7 mouse cellular contexts compared by ENCODE assay signal in the genomic region with DNA sequence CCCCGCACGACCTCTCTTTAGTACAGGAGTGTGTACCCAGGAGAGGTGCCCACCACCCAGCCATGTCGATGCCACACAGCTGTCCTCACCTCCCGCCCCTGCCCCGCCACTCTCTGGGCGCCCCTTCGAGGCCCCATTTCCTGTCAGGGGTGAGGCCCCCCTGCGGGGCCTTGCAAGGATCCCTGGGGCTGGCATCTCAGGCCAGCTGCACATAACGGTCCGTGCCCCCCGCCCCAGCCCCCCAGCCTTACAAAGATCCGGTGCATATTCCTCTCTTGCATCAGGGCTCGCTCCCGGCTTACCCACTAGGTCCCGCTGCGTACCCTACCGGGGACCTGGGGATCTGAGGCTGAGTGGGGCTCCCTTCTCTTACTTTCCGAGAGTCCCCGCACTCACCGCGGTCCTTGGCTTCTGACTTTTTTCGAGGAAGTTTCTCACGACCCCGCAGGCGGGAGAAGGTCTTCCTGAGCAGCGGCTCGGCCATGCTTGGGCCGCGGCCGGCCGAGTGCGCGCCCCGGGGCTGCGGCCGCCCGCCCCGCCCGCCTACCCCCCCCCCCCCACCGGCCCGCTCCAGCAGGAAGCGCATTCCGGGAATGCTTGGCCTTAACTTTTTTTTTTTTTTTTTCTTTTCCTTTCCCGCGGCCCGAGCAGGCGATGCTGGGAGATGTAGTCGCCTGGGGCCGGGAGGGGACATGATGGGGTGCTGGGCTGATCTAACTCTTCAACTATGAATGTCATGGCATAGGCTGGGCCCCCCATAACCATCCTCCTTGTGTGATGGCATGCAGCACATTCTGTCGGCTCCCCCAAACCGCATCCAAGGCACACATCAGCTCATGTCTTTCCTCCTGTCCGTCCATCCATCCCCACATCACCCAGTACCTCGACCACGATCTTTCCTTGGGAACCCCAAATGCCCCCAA. TPM values are rescaled to one million over a fixed set of nuclear protein-coding genes. Genes with fewer than 3 reads are reported as not detected.
DNase-seq lines count a peak whose midpoint lies in the region; ATAC-seq and TF ChIP-seq lines count a peak whose summit lies in the region.

Gene Syde1 (minus strand): TSS at position 559 of the 923 bp plus-strand sequence.

- H3K4me3 ChIP-seq in intestine, postnatal 0 days (ENCODE audit: low read depth, low read length), result peak within 1 kb of the TSS; percentile 71
- H3K4me3 ChIP-seq in olfactory bulb, adult 2 months (ENCODE audit: insufficient read depth, low read depth, low read length), result peak within 1 kb of the TSS; percentile 53

- peak within 1 kb of the TSS; percentile 71 for H3K4me2 ChIP-seq in intestine, postnatal 0 days (replicated peaks; ENCODE audit: low read depth)

- H3K9ac ChIP-seq in intestine, postnatal 0 days (ENCODE audit: low read depth, low read length), result peak within 1 kb of the TSS; percentile 74

- DNase-seq in embryo, embryonic 10 days (ENCODE audit: low spot score), result peak; percentile 69
- DNase-seq in heart, adult 18-20 months, result peak; percentile 77 to 82
- DNase-seq in lung, adult 18-20 months, result peak; percentile 61 to 70
- DNase-seq in layer of hippocampus, adult 11-12 months (ENCODE audit: low spot score), result no peak

- peak; percentile 15 for ATAC-seq in activated CD4-positive, CD25-positive, alpha-beta regulatory T cell, adult 4 months
- ATAC-seq in intestine, postnatal 0 days, result peak; percentile 36; the same call in 1 of the 2 replicates

- peaks cover 25% of the 10 kb centered on the region; the same call in 1 of the 2 replicates for H3K36me3 ChIP-seq in intestine, postnatal 0 days (ENCODE audit: control insufficient read depth, insufficient read depth)

- H3K27me3 ChIP-seq in intestine, postnatal 0 days (replicated peaks; ENCODE audit: control insufficient read depth, insufficient read depth, low read length), result no peaks in the 10 kb centered on the region

- peak; percentile 37 for TF ChIP-seq CTCF in intestine, postnatal 0 days (IDR thresholded peaks at IDR 0.05; ENCODE audit: low read depth)
- no peak for TF ChIP-seq CTCF in olfactory bulb, adult 2 months (IDR thresholded peaks at IDR 0.05; ENCODE audit: insufficient read depth, low read depth, low read length)

- TF ChIP-seq POLR2A in olfactory bulb, adult 2 months (IDR thresholded peaks at IDR 0.05; ENCODE audit: insufficient read depth, low read depth, low read length), result no peak

- 6% methylated on average over 44 of the region's 54 CpGs for WGBS in intestine, postnatal 0 days
- WGBS in olfactory bulb, adult 2 months, result 5% methylated on average over 52 of the region's 54 CpGs

- 0 out of 2 replicates have a peak, but pooled peaks cover 5% of the 10 kb centered on the region for H3K4me1 ChIP-seq in intestine, postnatal 0 days (replicated peaks; ENCODE audit: control insufficient read depth, insufficient read depth, low read length)
- H3K4me1 ChIP-seq in olfactory bulb, adult 2 months (ENCODE audit: control insufficient read depth, insufficient read depth, low read length), result peaks cover 9% of the 10 kb centered on the region; the same call in 1 of the 2 replicates

- no peaks in the 10 kb centered on the region for H3K9me3 ChIP-seq in intestine, postnatal 0 days (ENCODE audit: control insufficient read depth)

- peak within 1 kb of the TSS; percentile 63 for H3K27ac ChIP-seq in intestine, postnatal 0 days (ENCODE audit: low read depth, low read length)
- H3K27ac ChIP-seq in olfactory bulb, adult 2 months (ENCODE audit: insufficient read depth, low read depth, low read length), result 0 out of 2 replicates have a peak within 1 kb of the TSS, but pooled peaks have one; percentile 8

RNA-seq across cellular contexts. Expression of gene Syde1, which starts in this region (rescaled TPM):
- polyA plus RNA-seq in activated CD4-positive, CD25-positive, alpha-beta regulatory T cell, adult 4 months (2017; shearing (Covaris generic)), result 1 to 10 TPM in 1 of 2 experiments, under 1 TPM in 1; 0.46 to 1.1 TPM
- 10 to 100 TPM; 11.0 to 11.5 TPM for total RNA-seq in heart, adult 18-20 months (2021)
- polyA plus RNA-seq in intestine, postnatal 0 days (2015; fragmentation: Nextera tagmentation; extraction: Ambion mirVana), result 6.2 and 6.5 TPM in 2 replicates
- polyA plus RNA-seq in olfactory bulb, adult 2 months (2012; ENCODE audit: insufficient read depth, insufficient read length, low replicate concordance, missing spikeins), result not detected in 2 replicates
